Mouse (Mus musculus): ENCODE results near the gene Stx12. TPM values are rescaled to one million over a fixed set of nuclear protein-coding genes. Genes with fewer than 3 reads are reported as not detected.

The Stx12 gene
- total RNA-seq, 2 experiments from 2014 or later: 60.9 to 64.1 TPM

DNA sequence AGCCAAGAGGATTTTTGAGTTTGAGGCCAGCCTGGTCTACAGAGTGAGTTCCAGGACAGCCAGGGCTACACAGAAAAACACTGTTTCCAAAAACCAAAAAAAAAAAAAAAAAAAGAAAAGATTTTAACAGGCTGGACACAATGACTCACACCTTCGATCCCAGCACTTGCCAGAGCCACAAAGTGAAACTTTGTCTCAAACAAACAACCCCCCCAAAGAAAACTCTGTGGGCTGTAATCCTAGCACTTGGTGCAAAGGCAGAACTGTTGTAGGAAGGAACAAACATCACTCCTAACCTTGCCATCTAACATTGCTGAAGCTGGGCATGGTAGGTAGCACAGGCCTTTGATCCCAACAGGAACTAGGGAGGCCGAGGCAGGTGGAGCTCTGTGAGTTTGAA lies 19.5 kb downstream of the Stx12 start:
- DNase-seq: no peak

DNA sequence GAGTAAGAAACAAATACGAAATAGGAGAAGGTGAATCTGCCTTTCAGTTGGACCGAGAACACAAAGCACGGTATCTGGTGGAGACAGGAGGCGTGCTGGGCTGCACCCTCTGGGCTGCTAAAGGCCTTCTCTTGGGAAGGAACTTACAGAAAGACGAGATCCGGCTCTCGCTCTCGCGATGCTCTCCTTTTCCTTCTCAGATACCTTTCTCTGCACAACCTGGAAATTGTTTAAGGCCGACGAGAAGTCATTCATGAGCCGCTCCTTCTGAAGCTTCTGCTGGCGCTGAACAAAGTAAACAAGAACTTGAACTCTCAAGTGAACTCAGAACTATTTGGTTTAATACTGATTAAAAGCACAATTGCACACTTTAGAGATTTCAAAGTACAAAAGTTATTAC lies 21.3 kb downstream of the Stx12 start:
- no peak for DNase-seq

DNA sequence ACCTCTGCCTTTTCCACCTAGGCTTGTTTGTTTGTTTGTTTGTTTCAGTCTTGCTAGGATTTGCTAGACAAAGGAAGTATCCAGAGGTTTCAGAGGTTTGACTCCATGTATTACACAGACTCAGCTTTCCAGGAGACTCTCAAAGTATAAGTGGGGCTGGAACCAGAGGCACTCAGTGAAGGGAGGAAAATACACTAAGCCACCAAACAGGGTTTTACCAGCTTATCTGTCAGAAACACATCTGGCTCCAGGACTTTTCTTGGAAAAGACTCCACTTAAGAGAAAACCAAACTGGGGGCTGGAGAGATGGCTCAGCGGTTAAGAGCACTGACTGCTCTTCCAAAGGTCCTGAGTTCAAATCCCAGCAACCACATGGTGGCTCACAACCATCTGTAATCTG lies 23.4 kb downstream of the Stx12 start:
- DNase-seq: no peak

DNA sequence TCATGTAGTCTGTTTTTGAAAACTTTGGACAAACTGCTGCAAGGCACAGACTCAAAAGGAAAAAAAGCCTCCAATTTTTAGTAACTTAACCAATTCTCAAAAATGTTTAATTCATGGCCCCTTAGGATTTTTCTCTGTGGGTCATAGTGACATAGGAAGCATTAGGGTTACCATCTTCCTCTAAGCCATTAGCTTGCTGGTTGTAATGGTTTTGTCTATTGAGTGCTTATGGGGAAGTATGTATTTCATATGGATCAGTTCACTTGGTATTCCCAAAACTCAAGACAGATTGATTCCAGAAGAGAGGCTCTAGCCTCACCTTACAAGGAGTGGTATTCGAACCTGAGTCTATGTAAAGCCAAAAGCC lies 40.6 kb downstream of the Stx12 start:
- no peak for DNase-seq

DNA sequence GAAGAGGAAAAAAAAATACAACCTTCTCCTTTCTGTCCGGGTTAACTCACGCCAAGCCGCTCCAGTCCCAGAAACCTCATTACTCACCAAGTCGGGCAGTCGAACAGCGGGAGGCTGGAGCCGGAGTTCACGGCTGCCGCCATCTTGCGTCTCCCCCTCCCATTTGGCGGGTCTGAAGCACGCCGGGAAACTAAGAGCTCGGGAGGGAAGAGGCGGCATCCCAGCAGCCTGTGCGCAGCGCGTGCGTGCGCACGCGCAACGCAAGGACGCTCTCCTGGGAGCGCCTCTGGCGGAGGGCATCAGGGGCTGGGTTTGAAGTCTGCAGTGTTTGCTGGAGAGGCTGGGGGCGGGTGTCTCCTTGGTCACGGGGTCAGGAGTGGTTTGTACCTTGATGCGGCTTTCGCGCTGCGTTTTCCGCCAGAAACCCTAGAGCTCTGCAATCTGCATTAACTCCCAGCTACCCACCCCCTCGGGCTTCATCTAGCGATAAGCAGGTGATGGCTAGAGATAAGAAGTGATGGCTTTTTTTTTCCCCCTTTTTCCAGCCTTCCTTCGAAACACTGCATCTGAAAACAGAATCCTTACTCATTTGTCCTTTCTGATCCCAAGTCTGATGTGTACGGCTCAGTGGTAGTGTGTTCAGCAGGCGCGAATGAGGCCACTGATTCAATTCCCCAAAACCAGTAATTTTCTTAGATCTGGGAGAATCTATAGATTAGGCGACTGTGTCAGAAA lies 41.2 kb downstream of the Stx12 start, which contains the start of gene Ppp1r8:
Gene Ppp1r8 (minus strand): TSS at position 200 of the 735 bp plus-strand sequence.
- DNase-seq: peak; percentile 92

DNA sequence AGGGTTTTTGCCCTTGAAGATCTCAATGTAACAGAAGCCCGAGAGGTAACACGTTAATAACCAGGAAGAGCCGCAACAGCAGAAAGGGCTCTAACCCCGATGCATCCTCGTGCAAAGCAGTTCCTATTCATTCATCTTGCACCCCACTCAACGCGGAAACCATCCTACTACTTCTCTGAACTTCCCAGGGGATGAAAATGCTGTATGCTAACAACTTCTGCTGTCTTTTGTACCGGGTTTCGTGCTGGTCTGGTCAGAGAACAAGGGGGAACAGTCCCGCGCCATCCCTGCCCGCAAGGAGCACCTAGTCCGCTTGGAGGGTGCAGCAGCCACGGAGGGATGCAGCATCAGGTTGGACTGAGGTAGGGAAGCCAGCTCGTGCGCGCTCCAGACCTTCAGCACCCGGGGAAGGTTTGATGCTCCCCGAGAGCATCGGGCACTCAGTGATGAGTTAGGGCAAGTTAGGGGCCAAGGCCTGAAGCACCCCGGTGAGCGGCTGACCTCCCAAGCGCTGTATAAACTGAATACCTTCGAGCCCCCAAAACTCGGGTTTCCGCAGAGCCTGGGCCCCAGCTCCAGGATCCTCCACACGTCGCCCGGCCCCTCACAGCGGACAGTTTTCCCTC lies 41.9 kb downstream of the Stx12 start:
- peak; percentile 14 to 33 for DNase-seq

DNA sequence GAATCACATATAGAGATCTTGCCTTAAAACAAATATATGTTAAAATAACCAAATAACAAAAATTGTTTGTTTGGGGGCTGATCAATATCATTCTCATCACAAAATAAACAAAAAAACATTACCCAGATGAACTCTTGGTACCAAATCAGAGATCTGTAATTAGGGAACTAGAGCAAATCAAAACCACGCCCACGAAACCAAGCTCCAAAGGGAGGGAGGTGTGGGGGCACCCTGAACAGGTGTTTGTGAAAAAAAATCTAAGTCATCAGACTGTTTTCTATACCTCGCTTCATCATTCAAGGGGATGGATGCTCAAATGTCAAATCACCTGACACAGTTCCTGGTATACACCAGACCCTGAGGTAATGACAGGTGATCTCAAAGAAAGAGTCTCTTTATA lies 42.8 kb downstream of the Stx12 start:
- no peak for DNase-seq

DNA sequence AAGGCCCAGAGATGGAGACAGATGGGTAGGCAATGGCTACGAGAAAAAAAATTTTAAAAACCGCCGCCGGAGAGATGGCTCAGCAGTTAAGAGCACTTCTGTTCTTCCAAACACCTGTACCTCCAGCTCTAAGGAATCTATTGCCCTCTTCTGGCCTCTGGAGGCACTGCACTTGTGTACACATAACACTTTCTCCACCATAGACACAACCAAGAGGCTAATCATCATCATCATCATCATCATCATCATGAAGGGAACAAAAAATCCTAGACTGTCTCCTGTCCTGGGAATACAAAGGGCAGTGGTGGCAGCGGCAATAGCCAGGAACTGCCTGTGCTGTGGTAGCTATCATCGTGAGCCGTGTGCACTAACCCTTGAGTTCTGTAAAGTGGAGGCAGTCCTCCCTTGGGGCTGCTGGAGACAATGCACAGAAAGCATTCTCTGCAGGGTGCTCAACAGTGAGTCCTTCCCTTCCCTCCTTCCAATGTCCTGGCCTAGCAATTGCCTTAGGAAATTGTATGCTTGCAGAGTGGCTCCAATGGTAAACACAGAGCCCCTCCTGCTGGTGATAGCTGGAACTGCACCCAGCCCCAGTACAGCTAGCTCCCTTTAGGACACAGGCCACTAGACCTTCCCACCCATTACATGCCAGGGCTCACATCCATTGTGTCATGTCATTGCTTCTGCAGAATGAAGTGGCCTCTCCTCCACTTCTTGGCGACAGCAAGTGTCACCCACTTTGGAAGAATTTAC lies 60.5 kb downstream of the Stx12 start:
- DNase-seq: peak; percentile 67 to 79

DNA sequence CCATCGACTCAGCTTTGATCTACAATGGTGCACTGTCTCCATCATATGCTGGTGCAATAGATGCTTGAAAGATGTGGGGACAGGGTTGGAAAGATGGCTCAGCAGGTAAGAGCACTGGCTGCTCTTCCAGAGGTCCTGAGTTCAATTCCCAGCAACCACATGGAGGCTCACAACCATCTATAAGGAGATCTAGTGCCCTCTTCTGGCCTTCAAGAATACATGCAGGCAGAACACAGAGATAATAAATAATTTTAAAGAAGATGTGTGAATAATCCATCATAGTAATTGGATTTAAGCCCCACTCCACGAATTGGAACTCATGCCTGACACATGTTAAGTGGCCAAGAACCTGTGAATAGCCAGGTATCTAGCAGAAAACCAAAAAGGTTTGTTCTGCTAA lies 65.9 kb downstream of the Stx12 start:
- DNase-seq: no peak

DNA sequence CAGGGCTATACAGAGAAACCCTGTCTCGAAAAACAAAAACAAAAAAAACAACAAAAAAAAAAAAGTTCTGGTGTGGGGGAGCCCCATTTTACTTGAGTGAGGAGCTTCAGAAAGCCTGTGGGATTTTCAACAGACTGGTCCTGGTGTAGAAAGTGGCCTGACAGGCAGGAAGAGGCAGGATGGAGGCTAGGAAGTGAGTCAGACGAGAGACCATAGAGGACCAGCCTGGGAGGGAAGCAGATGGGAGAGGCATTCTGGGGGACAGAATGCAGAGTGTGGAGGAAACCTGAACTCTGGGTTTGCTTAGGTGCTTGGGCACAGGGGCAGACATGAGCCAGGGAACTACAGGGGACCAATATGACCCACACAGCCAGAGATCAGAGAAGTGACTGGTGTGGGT lies 67.5 kb downstream of the Stx12 start:
- DNase-seq: no peak

DNA sequence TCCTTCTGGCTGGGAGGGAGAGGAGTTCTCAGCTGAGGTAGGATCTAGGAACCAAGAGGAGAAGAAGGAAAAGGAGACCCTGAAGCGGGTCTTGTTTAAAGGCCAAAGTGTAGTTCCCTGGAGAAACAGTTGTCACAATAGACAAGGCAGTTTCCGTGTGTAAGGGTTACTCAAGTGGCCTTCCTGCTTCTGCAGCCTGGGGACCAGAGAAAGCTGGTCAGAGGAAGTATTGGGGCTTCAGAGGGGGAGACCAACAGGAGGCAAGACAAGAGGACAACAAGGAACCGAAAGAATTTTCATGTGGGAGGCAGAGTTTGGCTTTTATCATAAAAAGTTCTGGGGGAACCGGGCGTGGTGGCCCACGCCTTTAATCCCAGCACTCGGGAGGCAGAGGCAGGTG lies 67.9 kb downstream of the Stx12 start:
- DNase-seq: no peak

DNA sequence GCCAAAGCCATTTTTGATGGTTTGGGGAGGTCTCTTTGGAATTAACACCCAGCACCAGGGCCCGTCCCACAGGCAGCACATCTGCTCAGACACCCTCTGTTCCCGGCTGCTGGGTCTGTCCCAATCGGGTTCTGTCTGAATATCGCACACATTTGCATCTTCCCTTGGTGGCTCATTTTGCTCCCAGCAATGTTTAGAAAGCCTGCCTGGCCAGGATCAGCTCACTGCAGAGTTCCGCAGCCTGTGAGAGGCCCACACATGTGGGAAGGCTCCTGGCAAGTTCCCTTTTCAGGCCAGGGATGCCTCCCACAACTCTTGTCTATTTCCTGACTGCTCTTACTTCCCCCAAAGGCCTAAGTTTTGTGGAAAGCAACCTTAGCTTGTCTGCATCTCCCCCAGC lies 74.7 kb downstream of the Stx12 start:
- DNase-seq: no peak

DNA sequence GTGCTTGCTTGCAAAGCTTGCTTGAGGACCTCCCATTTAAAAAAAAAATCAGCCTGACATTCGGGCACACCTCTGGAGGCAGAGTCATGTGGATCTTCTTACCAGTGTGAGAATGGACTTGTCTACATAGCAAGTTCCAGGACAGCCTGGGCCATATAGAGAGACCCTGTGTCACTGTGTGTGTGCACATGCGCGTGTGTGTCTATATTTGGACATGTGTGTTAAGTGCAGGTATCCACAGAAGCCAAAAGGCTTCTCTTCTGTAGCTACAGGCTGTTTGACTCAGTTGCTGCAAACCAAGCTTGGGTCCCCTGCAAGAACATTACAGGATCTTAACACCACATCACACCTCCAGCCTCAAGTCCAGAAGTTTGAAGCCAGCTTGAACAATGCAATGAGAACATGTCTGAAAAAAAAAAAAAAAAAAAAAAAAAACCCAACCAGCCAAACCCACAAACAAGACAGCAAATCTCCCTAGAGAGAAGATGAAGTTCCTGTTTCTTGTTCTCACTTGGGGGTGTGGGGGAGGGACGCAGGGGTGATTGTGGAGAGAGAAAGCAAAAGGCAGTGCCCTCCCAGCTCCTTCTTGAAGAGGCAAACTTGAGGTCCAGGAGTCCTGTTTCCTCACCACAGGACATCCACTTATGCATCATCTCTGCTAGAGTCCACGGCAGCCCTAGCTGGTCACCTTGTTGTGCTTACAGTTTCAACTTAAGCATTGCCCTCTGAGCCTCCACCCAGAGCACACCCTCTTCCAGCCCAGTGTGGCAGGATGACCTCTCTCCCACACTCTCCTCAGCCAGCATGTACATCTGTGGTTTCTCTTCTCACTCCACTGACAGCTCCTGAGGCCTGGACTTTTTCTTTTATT lies 76.3 kb downstream of the Stx12 start:
- no peak for DNase-seq

DNA sequence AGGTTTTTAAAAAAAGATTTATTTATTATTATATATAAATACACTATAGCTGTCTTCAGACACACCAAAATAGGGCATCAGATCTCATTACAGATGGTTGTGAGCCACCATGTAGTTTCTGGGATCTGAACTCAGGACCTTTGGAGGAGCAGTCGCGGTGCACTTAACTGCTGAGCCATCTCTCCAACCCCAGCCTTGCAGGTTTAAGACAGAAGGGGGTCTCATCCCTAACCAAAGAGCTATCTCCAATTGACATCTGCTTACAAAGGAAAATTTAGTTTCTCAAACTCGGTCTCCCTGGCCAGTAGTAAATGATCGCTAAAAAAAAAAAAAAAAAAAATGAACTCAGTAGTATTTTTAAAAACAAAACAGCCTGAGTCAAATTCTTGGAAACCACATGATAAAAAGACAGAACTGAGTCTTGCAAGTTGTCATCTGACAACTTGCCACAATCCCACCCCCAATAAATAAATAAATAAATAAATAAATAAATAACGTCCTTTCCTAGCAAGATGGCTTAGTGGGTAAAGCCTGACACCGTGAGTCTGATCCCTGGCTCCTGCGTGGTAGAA lies 77.6 kb downstream of the Stx12 start:
- DNase-seq: no peak

DNA sequence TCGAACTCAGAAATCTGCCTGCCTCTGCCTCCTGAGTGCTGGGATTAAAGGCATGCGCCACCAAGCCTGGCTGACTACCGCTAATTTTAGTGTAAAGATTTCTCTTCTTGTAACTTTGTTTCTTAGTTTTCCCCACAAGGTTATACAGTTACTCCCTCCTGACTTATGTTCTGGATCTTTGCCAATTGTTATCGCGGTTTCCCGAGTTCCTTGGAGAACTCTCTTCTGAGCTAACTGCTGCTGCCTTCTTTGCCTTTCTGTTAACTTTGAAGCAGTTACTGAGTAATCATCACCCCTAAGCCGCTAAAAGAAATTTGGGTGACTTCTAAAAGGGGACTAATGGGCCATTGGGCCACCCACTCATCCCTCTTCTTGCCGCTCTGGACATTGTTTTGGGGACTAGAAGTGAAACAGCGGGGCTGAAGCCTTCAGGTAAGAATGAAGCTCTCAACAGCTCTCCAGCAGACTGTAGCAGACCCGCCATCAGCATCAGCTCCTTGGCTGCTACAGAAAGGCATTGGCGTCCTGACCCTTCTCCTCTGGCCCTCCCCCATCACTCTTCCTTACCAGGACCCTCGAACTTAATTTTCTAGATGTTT lies 78.6 kb downstream of the Stx12 start:
- no peak for DNase-seq

DNA sequence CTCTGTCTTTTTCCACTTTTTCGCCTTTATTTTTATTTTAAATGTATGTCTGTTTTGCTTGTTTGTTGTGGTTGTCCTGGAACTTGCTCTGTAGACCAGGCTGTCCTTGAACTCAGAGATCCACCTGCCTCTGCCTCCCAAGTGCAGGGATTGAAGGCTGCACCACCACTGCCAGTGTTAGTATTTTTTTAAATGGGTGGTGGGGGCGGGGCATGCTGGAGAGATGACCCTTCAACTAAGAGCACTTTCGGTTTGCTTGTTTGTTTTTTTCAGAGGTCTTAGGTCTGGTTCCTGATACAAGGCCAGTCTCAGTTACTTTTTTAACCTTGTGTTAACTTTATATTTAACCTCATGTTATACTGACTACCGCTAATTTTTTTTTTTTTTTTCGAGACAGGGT lies 79.2 kb downstream of the Stx12 start:
- no peak for DNase-seq

DNA sequence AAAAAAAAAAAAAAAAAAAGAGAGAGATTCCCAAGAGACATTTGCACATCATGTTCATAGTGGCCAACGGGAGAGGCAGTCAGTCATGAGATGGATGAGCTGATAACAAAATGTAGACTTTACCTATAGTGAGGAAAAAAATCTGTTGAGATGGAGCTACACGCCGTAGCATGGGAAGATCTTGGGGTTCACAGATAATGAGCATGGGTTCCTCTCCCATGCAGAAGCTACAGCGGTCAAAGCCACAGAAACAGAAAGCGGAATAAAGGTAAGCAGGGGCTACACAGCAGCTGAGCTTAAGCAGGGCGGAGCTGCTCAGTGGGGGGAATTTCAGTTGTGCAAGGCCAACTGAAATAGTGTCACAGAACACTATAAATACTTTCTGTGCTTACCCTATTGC lies 80.0 kb downstream of the Stx12 start:
- DNase-seq: peak in 1 of 2 experiments; percentile 12

DNA sequence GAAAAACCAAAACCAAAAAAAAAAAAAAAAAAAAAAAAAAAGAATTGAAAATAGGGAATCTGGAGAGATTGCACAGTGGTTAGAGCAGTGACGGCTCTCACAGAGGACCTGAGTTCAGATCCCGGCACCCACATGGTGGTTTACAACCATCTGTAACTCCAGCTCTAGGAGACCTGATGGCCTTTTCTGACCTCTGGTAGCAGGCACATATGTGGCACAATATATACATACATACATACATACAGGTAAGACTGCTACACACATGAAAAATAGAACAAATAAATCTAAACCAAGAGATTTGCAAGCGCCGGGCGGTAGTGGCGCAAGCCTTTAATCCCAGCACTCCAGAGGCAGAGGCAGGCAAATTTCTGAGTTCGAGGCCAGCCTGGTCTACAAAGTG lies 80.4 kb downstream of the Stx12 start:
- no peak for DNase-seq

Data from adrenal gland, postnatal 36 days (tissue).